Mouse (Mus musculus): ENCODE measurements at regions not wholly inside any gene's neighbourhood (a gene's known extent, or its start where the extent isn't known, plus 50 kb on each side); places are given as distances from the start of the nearest gene placed in this dataset.
"Not testable (repeated sequence)": the region's sequence is repeated elsewhere in the genome, so short reads cannot be mapped to it uniquely, and the experiment has no call there.

GRCm38 (mm10) chr8:37196859-37197258, 203.5 kb downstream of the AI429214 start:
- intact Hi-C loops (cut with DNase I): no loop called here
- no peak for DNase-seq (ENCODE audit: extremely low spot score in 1 of 2, low spot score in 2 of 2)

GRCm38 (mm10) chr8:37215894-37216293, 222.5 kb downstream of the AI429214 start:
- intact Hi-C loops (cut with DNase I): no loop called here
- no peak for DNase-seq (ENCODE audit: extremely low spot score in 1 of 2, low spot score in 2 of 2)

GRCm38 (mm10) chr8:37227091-37227490, 233.7 kb downstream of the AI429214 start:
- intact Hi-C loops (cut with DNase I): no loop called here
- no peak for DNase-seq (ENCODE audit: extremely low spot score in 1 of 2, low spot score in 2 of 2)

GRCm38 (mm10) chr8:37237306-37237705, 243.9 kb downstream of the AI429214 start:
- DNase-seq (ENCODE audit: extremely low spot score in 1 of 2, low spot score in 2 of 2): no peak
- intact Hi-C loops (cut with DNase I): no loop called here

- intact Hi-C loops (cut with DNase I): no loop called here
Measured at GRCm38 (mm10) chr8:37239354-37239753, 245.9 kb downstream of the AI429214 start.

GRCm38 (mm10) chr8:37251234-37251633, 257.8 kb downstream of the AI429214 start:
- DNase-seq (ENCODE audit: extremely low spot score in 1 of 2, low spot score in 2 of 2); intact Hi-C loops (cut with DNase I): not testable (repeated sequence)

More at GRCm38 (mm10) chr8:37239354-37239753, 245.9 kb downstream of the AI429214 start:
- DNase-seq (ENCODE audit: extremely low spot score in 1 of 2, low spot score in 2 of 2): no peak

- DNase-seq (ENCODE audit: extremely low spot score in 1 of 2, low spot score in 2 of 2): peak in 1 of 2 experiments; percentile 12
- intact Hi-C loops (cut with DNase I): no loop called here
Measured at GRCm38 (mm10) chr8:37291069-37291850, 297.9 kb downstream of the AI429214 start.

Measured in left cerebral cortex, postnatal 10 days (tissue).